Mouse (Mus musculus): ENCODE data around the gene Cd93. TPM values are rescaled to one million over a fixed set of nuclear protein-coding genes. Genes with fewer than 3 reads are reported as not detected.

The Cd93 gene
- polyA plus RNA-seq, 1 experiment from 2014 or later = 8.5 TPM

GRCm38 (mm10) chr2:148386927-148387326 is 56.4 kb downstream of the Cd93 start:
- Histone ChIP-seq H3K36me3 (ENCODE audit: control insufficient read depth, insufficient read depth, low read length) (no peaks in the 10 kb centered on the region), H3K4me1 (ENCODE audit: control insufficient read depth, insufficient read depth, low read length) (no peaks in the 10 kb centered on the region), H3K9ac (ENCODE audit: low read length) (no peak overlapping the region), H3K9me3 (replicated peaks; ENCODE audit: control insufficient read depth, low read length) (no peaks in the 10 kb centered on the region), H3K27me3 (replicated peaks; ENCODE audit: control insufficient read depth, insufficient read depth, low read length) (no peaks in the 10 kb centered on the region), H3K27ac (ENCODE audit: low read depth, low read length) (no peak overlapping the region), H3K4me3 (ENCODE audit: low read depth, low read length) (no peak overlapping the region), H3K4me2 (ENCODE audit: low read length) (no peak overlapping the region)
- WGBS = 83% methylated on average over 2 of the region's 2 CpGs
- DNase-seq (ENCODE audit: low spot score) = no peak
- no peak for ATAC-seq

Other genes with a start within 250 kb of the Cd93 start
- gene Sstr4, start 48.2 kb downstream of the Cd93 start, polyA plus RNA-seq (2014; fragmentation: Nextera tagmentation; extraction: Ambion mirVana) = 1.7 and 2.5 TPM in 2 replicates
- 7.2 and 9.0 TPM in 2 replicates for gene Thbd, start 35.4 kb downstream of the Cd93 start, polyA plus RNA-seq (2014; fragmentation: Nextera tagmentation; extraction: Ambion mirVana)
- gene Nxt1, start 229.0 kb upstream of the Cd93 start, polyA plus RNA-seq (2014; fragmentation: Nextera tagmentation; extraction: Ambion mirVana) = 79.0 and 95.2 TPM in 2 replicates
- 21.1 and 21.6 TPM in 2 replicates for gene Gzf1, start 237.5 kb upstream of the Cd93 start, polyA plus RNA-seq (2014; fragmentation: Nextera tagmentation; extraction: Ambion mirVana)

All from forebrain, embryonic 14.5 days (tissue).